Mouse (Mus musculus) testis, adult 2 months (tissue): ENCODE measurements at regions not wholly inside any gene's neighbourhood (a gene's known extent, or its start where the extent isn't known, plus 50 kb on each side); places are given as distances from the start of the nearest gene placed in this dataset.

Experiments
- H3K27ac ChIP-seq: fragments of 200-500 bp; 2 replicates; pipeline ENCODE4 v1.5.1; 2012; ENCODE audit warnings: low read depth, low read length; ENCODE audit not compliant: control insufficient read depth, insufficient read depth
- H3K27me3 ChIP-seq: fragments of 200-500 bp; 2 replicates; pipeline ENCODE4 v1.6.1; 2012; ENCODE audit warnings: mild to moderate bottlenecking, low read length, moderate library complexity; ENCODE audit not compliant: control insufficient read depth, insufficient read depth
- H3K36me3 ChIP-seq: fragments of 200-500 bp; 2 replicates; pipeline ENCODE4 v1.6.1; 2012; ENCODE audit warnings: mild to moderate bottlenecking, low read length; ENCODE audit not compliant: control insufficient read depth, insufficient read depth
- H3K4me1 ChIP-seq: fragments of 200-500 bp; 2 replicates; pipeline ENCODE4 v1.6.1; 2012; ENCODE audit warnings: low read length; ENCODE audit not compliant: control insufficient read depth, insufficient read depth
- H3K4me3 ChIP-seq: fragments of 200-500 bp; 2 replicates; pipeline ENCODE4 v1.5.1; 2012; ENCODE audit warnings: low read depth, mild to moderate bottlenecking, low read length, moderate library complexity, mixed read lengths; ENCODE audit not compliant: control insufficient read depth
- CTCF ChIP-seq: fragments of 200-500 bp; IDR thresholded peaks from 2 replicates; pipeline ENCODE4 v1.5.1; 2012; ENCODE audit warnings: low read depth, mild to moderate bottlenecking, inconsistent platforms, low read length, moderate library complexity; ENCODE audit not compliant: control insufficient read depth, insufficient read depth, insufficient replicate concordance
- POLR2A ChIP-seq: fragments of 200-500 bp; IDR thresholded peaks from 2 replicates; pipeline ENCODE4 v1.6.1; 2012; ENCODE audit warnings: low read depth, mild to moderate bottlenecking, inconsistent platforms, low read length, moderate library complexity; ENCODE audit not compliant: control insufficient read depth

- no peaks in the 10 kb centered on the region for H3K4me1 ChIP-seq
- TF ChIP-seq POLR2A (no peak), CTCF (no peak)
- no peaks in the 10 kb centered on the region for H3K27me3 ChIP-seq
- no peaks in the 10 kb centered on the region for H3K36me3 ChIP-seq
- no peak overlapping the region for H3K27ac ChIP-seq
- no peak overlapping the region for H3K4me3 ChIP-seq
These were observed 70.4 kb upstream of the Cpeb4 start for GRCm38 (mm10) chr11:31801575-31801974.

- TF ChIP-seq CTCF = no peak
- TF ChIP-seq POLR2A = no peak
- no peak overlapping the region for H3K27ac ChIP-seq
- no peaks in the 10 kb centered on the region for H3K27me3 ChIP-seq
- H3K4me3 ChIP-seq = no peak overlapping the region
- H3K36me3 ChIP-seq = no peaks in the 10 kb centered on the region
- H3K4me1 ChIP-seq = no peaks in the 10 kb centered on the region
These were observed 68.6 kb upstream of the Cpeb4 start for GRCm38 (mm10) chr11:31803319-31803891.

GRCm38 (mm10) chr11:31804518-31804917 is 67.5 kb upstream of the Cpeb4 start:
- TF ChIP-seq POLR2A (no peak), CTCF (no peak)
- Histone ChIP-seq H3K27me3 (no peaks in the 10 kb centered on the region), H3K27ac (no peak overlapping the region), H3K4me3 (no peak overlapping the region), H3K4me1 (no peaks in the 10 kb centered on the region), H3K36me3 (no peaks in the 10 kb centered on the region)

GRCm38 (mm10) chr11:31807461-31808215 is 64.4 kb upstream of the Cpeb4 start:
- Histone ChIP-seq H3K36me3 (no peaks in the 10 kb centered on the region), H3K27me3 (no peaks in the 10 kb centered on the region), H3K4me1 (no peaks in the 10 kb centered on the region), H3K27ac (no peak overlapping the region), H3K4me3 (no peak overlapping the region)
- no peak for TF ChIP-seq CTCF
- TF ChIP-seq POLR2A = no peak

- H3K27ac ChIP-seq = no peak overlapping the region
- no peaks in the 10 kb centered on the region for H3K27me3 ChIP-seq
- TF ChIP-seq CTCF = no peak
- TF ChIP-seq POLR2A = no peak
- H3K36me3 ChIP-seq = no peaks in the 10 kb centered on the region
- no peak overlapping the region for H3K4me3 ChIP-seq
- no peaks in the 10 kb centered on the region for H3K4me1 ChIP-seq
These were observed 63.7 kb upstream of the Cpeb4 start for GRCm38 (mm10) chr11:31808216-31808838.

GRCm38 (mm10) chr11:31810011-31810786 is 61.8 kb upstream of the Cpeb4 start:
- Histone ChIP-seq H3K4me1 (no peaks in the 10 kb centered on the region), H3K27me3 (no peaks in the 10 kb centered on the region), H3K27ac (no peak overlapping the region), H3K4me3 (no peak overlapping the region), H3K36me3 (no peaks in the 10 kb centered on the region)
- TF ChIP-seq POLR2A (no peak), CTCF (no peak)

- TF ChIP-seq CTCF (no peak), POLR2A (no peak)
These were observed 59.8 kb upstream of the Cpeb4 start for GRCm38 (mm10) chr11:31812215-31812614.

More at GRCm38 (mm10) chr11:31812215-31812614, 59.8 kb upstream of the Cpeb4 start:
- Histone ChIP-seq H3K4me1 (no peaks in the 10 kb centered on the region), H3K4me3 (no peak overlapping the region), H3K27me3 (no peaks in the 10 kb centered on the region), H3K36me3 (no peaks in the 10 kb centered on the region), H3K27ac (no peak overlapping the region)
